Mouse (Mus musculus) heart, embryonic 13.5 days (tissue): ENCODE data around the gene Mc1r. TPM values are rescaled to one million over a fixed set of nuclear protein-coding genes. Genes with fewer than 3 reads are reported as not detected.
A peak's percentile ranks its signal among the peaks of the same experiment; 100 is the strongest.
"Not testable (repeated sequence)": the region's sequence is repeated elsewhere in the genome, so short reads cannot be mapped to it uniquely, and the experiment has no call there.

Source experiments
- ATAC-seq: fragments of 200-750 bp; cut with Nextera tagmentation; 2 replicates; pipeline ENCODE4 v1.8.0; 2017; ENCODE audit warnings: moderate TSS enrichment; ENCODE audit not compliant: insufficient number of reproducible peaks, low FRiP score, low TSS enrichment; ENCODE audit errors: extremely low read depth
- H3K27ac ChIP-seq: fragments of 300-500 bp; sonication (generic); replicated peaks from 2 replicates; pipeline ENCODE4 v1.5.1; 2015; ENCODE audit warnings: moderate library complexity, mild to moderate bottlenecking, inconsistent platforms
- H3K27me3 ChIP-seq: fragments of 300-500 bp; sonication (generic); replicated peaks from 2 replicates; pipeline ENCODE4 v1.6.1; 2015; ENCODE audit warnings: mild to moderate bottlenecking, inconsistent platforms
- H3K36me3 ChIP-seq: fragments of 300-500 bp; sonication (generic); 2 replicates; pipeline ENCODE4 v1.6.1; 2015; ENCODE audit warnings: mild to moderate bottlenecking, inconsistent platforms
- H3K4me1 ChIP-seq: fragments of 300-500 bp; sonication (generic); 2 replicates; pipeline ENCODE4 v1.6.1; 2015; ENCODE audit warnings: inconsistent platforms
- H3K4me2 ChIP-seq: fragments of 300-500 bp; sonication (generic); 2 replicates; pipeline ENCODE4 v1.6.1; 2015; ENCODE audit warnings: inconsistent platforms, mild to moderate bottlenecking, moderate library complexity
- H3K4me3 ChIP-seq: fragments of 300-500 bp; sonication (generic); 2 replicates; pipeline ENCODE4 v1.5.1; 2015; ENCODE audit warnings: moderate library complexity, mild to moderate bottlenecking, inconsistent platforms
- H3K9ac ChIP-seq: fragments of 300-500 bp; sonication (generic); 2 replicates; pipeline ENCODE4 v1.6.1; 2015; ENCODE audit warnings: inconsistent platforms, mild to moderate bottlenecking, moderate library complexity
- H3K9me3 ChIP-seq: fragments of 300-500 bp; sonication (generic); 2 replicates; pipeline ENCODE4 v1.6.1; 2016; ENCODE audit warnings: inconsistent platforms
- WGBS: fragments of 180-500 bp; shearing (Covaris S2); methylation state at CpG from one replicate; pipeline ENCODE4 v1.1.7; 2015; ENCODE audit warnings: mixed read lengths; 5-methylcytosine and 5-hydroxymethylcytosine counted together
- polyA plus RNA-seq: library from polyadenylated mRNA; unstranded; fragments of >200 nt; fragmentation: Nextera tagmentation; extraction: Ambion mirVana; gene quantifications from 2 replicates; pipeline ENCODE4 v1.2.1, GENCODE M21; 2015

Mc1r gene
- polyA plus RNA-seq, 1 experiment from 2014 or later, result not detected

GRCm38 (mm10) chr8:123423441-123423840, 16.5 kb downstream of the Mc1r start, which contains the start of gene Def8:
Gene Def8, plus strand, starts transcription at chr8:123423527.
- Histone ChIP-seq H3K27me3 (peaks cover 11% of the 10 kb centered on the region), H3K36me3 (peaks cover 2% of the 10 kb centered on the region; the same call in 1 of the 2 replicates), H3K4me3 (peak within 1 kb of the TSS; percentile 42), H3K9me3 (peaks cover 23% of the 10 kb centered on the region), H3K27ac (no peak within 1 kb of the TSS), H3K9ac (peak within 1 kb of the TSS; percentile 60), H3K4me2 (peak within 1 kb of the TSS; percentile 67), H3K4me1 (peaks cover 4% of the 10 kb centered on the region)
- 69% methylated on average over 7 of the region's 7 CpGs for WGBS
- ATAC-seq, result no peak

GRCm38 (mm10) chr8:123426511-123427509, 19.9 kb downstream of the Mc1r start:
- Histone ChIP-seq H3K36me3 (peaks cover 2% of the 10 kb centered on the region; the same call in 1 of the 2 replicates), H3K27me3 (0 out of 2 replicates have a peak, but pooled peaks cover 3% of the 10 kb centered on the region), H3K4me3 (no peak overlapping the region), H3K4me2 (no peak overlapping the region), H3K9ac (no peak overlapping the region), H3K9me3 (peaks cover 52% of the 10 kb centered on the region), H3K27ac (no peak overlapping the region), H3K4me1 (peaks cover 4% of the 10 kb centered on the region)
- WGBS, result 90% methylated on average over 27 of the region's 27 CpGs
- no peak for ATAC-seq

GRCm38 (mm10) chr8:123427639-123428275, 20.9 kb downstream of the Mc1r start:
- no peak overlapping the region for H3K4me2 ChIP-seq
- peaks cover 62% of the 10 kb centered on the region for H3K9me3 ChIP-seq
- H3K27me3 ChIP-seq, result 0 out of 2 replicates have a peak, but pooled peaks cover under 1% of the 10 kb centered on the region
- H3K36me3 ChIP-seq, result peaks cover 2% of the 10 kb centered on the region; the same call in 1 of the 2 replicates
- H3K4me1 ChIP-seq, result no peaks in the 10 kb centered on the region
- no peak overlapping the region for H3K4me3 ChIP-seq
- no peak for ATAC-seq
- H3K27ac ChIP-seq, result no peak overlapping the region
- H3K9ac ChIP-seq, result no peak overlapping the region
- 92% methylated on average over 24 of the region's 24 CpGs for WGBS

- peaks cover 2% of the 10 kb centered on the region; the same call in 1 of the 2 replicates for H3K36me3 ChIP-seq
- no peaks in the 10 kb centered on the region for H3K27me3 ChIP-seq
- H3K4me2 ChIP-seq, result no peak overlapping the region
- WGBS, result 92% methylated on average over 29 of the region's 29 CpGs
- peaks cover 68% of the 10 kb centered on the region for H3K9me3 ChIP-seq
- no peak overlapping the region for H3K9ac ChIP-seq
- H3K27ac ChIP-seq, result no peak overlapping the region
- no peaks in the 10 kb centered on the region for H3K4me1 ChIP-seq
- no peak for ATAC-seq
- no peak overlapping the region for H3K4me3 ChIP-seq
Measured at GRCm38 (mm10) chr8:123428343-123428893, 21.5 kb downstream of the Mc1r start.

- no peaks in the 10 kb centered on the region for H3K4me1 ChIP-seq
- no peak overlapping the region for H3K4me2 ChIP-seq
- no peak overlapping the region for H3K4me3 ChIP-seq
- peaks cover 2% of the 10 kb centered on the region; the same call in 1 of the 2 replicates for H3K36me3 ChIP-seq
- H3K27me3 ChIP-seq, result no peaks in the 10 kb centered on the region
- ATAC-seq, result no peak
- WGBS, result 88% methylated on average over 23 of the region's 23 CpGs
- peaks cover 72% of the 10 kb centered on the region for H3K9me3 ChIP-seq
- no peak overlapping the region for H3K27ac ChIP-seq
- no peak overlapping the region for H3K9ac ChIP-seq
Measured at GRCm38 (mm10) chr8:123428939-123429721, 22.2 kb downstream of the Mc1r start.

GRCm38 (mm10) chr8:123429722-123430013, 22.8 kb downstream of the Mc1r start:
- not testable (repeated sequence) for H3K27ac ChIP-seq, H3K9ac ChIP-seq, H3K4me2 ChIP-seq, H3K4me1 ChIP-seq, H3K27me3 ChIP-seq, H3K4me3 ChIP-seq, H3K36me3 ChIP-seq, ATAC-seq
- H3K9me3 ChIP-seq, result peaks cover 72% of the 10 kb centered on the region
- WGBS, result 90% methylated on average over 15 of the region's 15 CpGs

GRCm38 (mm10) chr8:123430936-123431335, 24.0 kb downstream of the Mc1r start:
- H3K9me3 ChIP-seq, result peaks cover 72% of the 10 kb centered on the region
- H3K9ac ChIP-seq, H3K36me3 ChIP-seq, H3K27ac ChIP-seq, H3K4me2 ChIP-seq, H3K4me1 ChIP-seq, ATAC-seq, H3K27me3 ChIP-seq, H3K4me3 ChIP-seq: not testable (repeated sequence)
- WGBS, result 78% methylated on average over 8 of the region's 8 CpGs

GRCm38 (mm10) chr8:123431616-123432365, 24.9 kb downstream of the Mc1r start:
- Histone ChIP-seq H3K36me3 (peaks cover 2% of the 10 kb centered on the region; the same call in 1 of the 2 replicates), H3K27me3 (no peaks in the 10 kb centered on the region), H3K27ac (no peak overlapping the region), H3K9ac (no peak overlapping the region), H3K4me1 (no peaks in the 10 kb centered on the region), H3K4me2 (no peak overlapping the region), H3K9me3 (peaks cover 66% of the 10 kb centered on the region), H3K4me3 (no peak overlapping the region)
- no peak for ATAC-seq
- 90% methylated on average over 25 of the region's 25 CpGs for WGBS

GRCm38 (mm10) chr8:123432381-123432780, 25.5 kb downstream of the Mc1r start:
- Histone ChIP-seq H3K9me3 (peaks cover 60% of the 10 kb centered on the region), H3K4me1 (no peaks in the 10 kb centered on the region), H3K27me3 (no peaks in the 10 kb centered on the region), H3K36me3 (no peaks in the 10 kb centered on the region), H3K4me3 (no peak overlapping the region), H3K9ac (no peak overlapping the region), H3K4me2 (no peak overlapping the region), H3K27ac (no peak overlapping the region)
- 86% methylated on average over 16 of the region's 16 CpGs for WGBS
- no peak for ATAC-seq

- WGBS, result 93% methylated on average over 47 of the region's 47 CpGs
- H3K36me3 ChIP-seq, ATAC-seq: not testable (repeated sequence)
Measured at GRCm38 (mm10) chr8:123433241-123433974, 26.5 kb downstream of the Mc1r start.

More at GRCm38 (mm10) chr8:123433241-123433974, 26.5 kb downstream of the Mc1r start:
- not testable (repeated sequence) for H3K9ac ChIP-seq, H3K4me1 ChIP-seq, H3K27ac ChIP-seq, H3K27me3 ChIP-seq, H3K4me3 ChIP-seq, H3K4me2 ChIP-seq
- H3K9me3 ChIP-seq, result peaks cover 50% of the 10 kb centered on the region
